Mouse (Mus musculus): ENCODE measurements around the gene Mettl18.

DNA sequence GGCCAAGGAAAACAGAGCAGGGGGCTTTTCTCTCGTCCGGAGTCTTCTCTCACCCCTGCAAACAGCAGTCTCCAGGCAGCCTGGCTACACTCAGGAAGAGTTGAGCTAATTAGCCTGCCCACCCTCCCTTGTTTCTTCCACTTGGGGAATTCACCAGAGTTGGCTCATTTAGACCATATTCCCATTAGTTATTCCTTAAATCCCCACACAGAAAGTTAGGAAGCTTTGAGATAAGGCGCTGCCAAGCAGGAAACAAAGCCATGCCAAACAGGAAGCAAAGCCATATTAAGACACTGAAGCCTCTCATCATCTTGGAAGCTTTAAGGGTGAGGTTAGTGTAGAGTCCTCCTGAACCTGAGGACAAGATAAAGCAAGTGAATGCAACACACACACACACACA lies 48.9 kb downstream of the Mettl18 start:
- no peak for TF ChIP-seq CTCF (IDR thresholded peaks at IDR 0.05; ENCODE audit: control insufficient read depth, insufficient read depth, insufficient read length)
- TF ChIP-seq MYOD1 (IDR thresholded peaks at IDR 0.05; ENCODE audit: control insufficient read depth, insufficient read length, low read depth), result no peak
- TF ChIP-seq CEBPB (IDR thresholded peaks at IDR 0.05; ENCODE audit: low read depth), result no peak
